Mouse (Mus musculus) ovary, postnatal 14 days (tissue): ENCODE data around the gene Sebox.

Experiments
- DNase-seq: peaks from one replicate; pipeline ENCODE4 v3.0.0; 2022; ENCODE audit warnings: low spot score

Sebox gene

DNA sequence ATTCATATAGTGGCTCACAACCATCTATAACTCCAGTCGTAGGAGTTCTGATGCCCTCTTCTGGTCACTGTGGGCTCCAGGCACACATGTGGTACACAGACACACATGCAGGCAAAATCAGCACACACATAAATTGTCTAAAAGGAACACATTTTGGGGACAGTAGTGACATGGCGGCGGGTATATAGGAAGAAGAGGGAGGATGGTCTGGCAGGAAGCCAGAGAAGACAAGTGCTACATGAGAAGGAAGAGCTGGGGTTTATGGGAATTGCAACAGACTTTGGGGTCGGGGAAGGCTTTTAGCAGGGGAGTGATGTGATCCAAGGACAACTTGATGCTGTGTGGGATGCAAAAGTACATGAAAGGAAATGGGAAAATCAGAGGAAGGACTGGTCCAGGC is 31.3 kb downstream of the Sebox start:
- no peak for DNase-seq

DNA sequence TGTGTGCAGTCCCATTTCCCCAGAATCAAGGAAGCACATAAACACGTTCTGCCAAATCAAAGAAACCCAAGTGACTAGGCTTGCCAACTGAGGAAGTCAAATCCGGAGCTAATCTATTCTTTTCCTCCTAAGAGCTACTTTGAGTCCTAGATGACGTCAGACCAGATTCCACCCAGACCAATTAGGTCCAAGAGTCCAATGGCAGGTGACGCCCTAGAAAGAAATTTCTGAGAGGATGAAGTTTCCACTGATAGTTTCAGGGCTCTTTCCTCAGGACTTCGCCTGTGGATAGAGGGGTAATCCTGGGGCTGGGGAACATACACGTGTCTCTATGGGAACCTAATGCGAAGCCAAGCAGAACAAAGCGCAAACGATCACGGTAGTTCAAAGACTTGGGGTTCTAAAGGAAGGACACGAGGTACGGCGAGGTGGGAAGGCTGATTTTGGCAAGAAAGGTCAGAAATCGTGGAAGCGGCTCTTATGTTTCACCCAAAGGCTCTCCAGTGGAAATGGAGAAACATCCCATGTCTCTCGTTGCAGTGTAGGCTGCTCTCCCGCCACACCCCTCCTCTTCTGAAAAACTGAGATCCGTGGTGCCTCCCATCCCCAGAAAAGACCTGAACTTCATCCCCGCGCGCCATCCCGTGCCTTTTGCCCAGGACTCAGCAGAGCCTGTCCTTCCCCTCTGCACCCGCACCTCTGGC is 32.3 kb downstream of the Sebox start:
- no peak for DNase-seq

DNA sequence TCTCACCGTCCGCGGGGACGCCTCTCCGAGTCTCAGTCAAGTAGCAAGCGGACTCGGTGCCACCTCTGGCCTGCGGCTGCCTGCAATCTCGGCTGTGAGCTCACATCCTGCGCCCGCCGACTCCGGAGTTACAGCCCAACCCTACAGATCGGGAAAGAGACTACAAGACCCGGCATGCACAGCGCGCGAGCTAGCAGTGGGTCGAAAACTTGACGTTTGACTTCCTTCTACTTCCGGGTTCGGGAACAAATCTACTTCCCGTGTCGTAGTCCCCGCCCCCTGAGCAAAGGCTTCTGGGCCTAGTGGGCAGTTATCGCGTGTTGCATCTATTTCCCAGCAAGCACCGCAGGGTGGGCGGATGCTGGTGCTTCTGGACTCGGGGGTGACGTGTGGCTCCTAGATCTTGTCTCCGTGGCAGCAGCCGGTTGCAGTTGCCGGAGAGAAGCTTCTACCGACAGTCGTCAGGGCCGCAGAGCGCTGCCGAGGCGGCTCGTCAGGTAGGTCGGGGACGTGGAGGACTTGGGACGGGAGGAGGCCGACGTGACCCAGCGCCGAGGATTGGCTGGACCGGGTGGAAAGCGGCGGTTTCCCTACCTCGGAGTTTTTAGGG is 32.9 kb downstream of the Sebox start, which contains the start of the genes Tnfaip1 and Ift20:
Tnfaip1 (minus strand) TSS at position 253 of the 610 bp plus-strand sequence.
Ift20 (plus strand) TSS at position 282 of the 610 bp plus-strand sequence.
- DNase-seq: peak; percentile 90

DNA sequence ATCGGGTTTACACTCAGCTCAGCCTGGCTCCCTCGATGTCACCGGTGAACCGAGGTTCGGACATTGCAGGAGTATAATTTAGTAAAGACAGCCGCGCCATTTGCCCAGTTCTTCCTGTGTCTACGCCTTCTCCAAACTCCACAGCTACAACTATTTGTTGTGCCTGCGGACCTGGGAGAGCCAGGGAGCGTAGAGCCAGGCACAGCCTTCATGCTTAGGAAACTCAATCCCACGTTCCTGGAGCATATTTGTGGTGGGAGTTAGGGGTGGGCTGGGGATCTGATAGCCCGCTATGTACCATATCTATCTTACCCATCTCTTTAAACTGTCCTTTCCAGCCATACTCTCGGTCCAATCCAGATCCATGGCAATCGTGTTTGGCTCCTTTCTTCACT is 33.4 kb downstream of the Sebox start:
- no peak for DNase-seq

DNA sequence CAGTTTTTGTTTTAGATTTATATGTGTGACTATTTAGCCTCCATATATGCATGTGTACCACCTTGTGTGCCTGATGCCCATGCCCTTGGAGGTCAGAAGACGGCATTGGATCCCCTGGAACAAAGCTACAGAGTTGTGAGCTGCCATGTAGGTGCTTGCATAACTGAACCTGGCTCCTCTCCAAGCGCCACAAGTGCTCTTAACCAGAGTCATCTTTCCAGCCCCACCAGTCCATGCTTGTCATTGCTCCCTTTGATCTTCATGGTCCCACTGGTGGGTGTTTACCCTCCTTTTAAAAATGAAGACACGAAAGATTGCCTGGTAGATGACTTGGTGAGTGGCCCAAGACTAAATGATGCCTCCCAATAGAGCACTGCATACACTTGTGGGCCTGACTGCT is 37.1 kb downstream of the Sebox start:
- DNase-seq: no peak

DNA sequence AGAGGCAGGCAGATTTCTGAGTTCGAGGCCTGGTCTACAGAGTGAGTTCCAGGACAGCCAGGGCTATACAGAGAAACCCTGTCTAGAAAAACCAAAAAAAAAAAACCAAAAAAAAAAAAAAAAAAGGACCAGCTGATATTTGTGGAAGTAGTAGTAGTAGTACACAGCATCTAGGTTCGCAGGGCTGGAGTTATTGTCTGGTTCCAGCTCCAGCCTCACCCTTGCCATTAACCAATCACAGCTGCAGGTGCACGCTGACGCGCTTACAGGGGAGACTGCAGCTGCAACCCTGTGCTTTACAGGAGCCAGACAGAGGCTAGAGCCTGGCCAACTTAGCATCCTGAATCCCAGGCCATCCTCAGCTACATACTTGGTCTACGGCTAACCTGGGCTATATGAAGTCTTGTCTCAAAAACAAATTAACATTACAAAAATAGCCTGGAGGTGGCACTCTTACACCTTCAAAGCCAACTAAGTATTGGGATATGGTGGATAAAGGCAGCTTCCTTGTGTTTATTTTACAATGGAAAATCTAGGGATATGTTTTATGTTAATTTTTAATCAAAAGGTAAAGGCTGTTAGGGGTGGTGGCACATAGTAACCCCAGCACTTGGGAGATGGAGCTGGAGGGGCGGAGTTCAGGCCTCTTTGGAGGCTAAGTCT is 41.3 kb downstream of the Sebox start:
- no peak for DNase-seq

DNA sequence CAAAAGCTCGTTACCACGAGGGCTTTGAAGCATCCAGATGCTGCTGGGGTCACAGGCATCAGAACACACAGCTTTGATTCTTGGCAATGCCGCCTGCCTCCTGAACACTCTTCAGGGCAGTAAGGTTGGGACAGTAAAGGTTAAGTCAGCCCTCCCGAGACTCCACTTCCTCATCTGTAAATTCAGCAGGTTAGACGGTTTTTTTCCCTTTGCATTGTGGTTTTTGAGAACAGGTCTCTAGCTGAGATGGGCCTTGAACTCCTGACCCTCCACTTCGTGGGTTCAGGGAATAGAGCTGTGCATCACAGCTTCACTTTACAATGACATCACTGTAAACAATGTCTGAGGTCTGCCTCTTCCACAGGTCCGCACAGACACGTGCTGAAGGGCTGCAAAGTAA is 41.9 kb downstream of the Sebox start:
- DNase-seq: no peak

DNA sequence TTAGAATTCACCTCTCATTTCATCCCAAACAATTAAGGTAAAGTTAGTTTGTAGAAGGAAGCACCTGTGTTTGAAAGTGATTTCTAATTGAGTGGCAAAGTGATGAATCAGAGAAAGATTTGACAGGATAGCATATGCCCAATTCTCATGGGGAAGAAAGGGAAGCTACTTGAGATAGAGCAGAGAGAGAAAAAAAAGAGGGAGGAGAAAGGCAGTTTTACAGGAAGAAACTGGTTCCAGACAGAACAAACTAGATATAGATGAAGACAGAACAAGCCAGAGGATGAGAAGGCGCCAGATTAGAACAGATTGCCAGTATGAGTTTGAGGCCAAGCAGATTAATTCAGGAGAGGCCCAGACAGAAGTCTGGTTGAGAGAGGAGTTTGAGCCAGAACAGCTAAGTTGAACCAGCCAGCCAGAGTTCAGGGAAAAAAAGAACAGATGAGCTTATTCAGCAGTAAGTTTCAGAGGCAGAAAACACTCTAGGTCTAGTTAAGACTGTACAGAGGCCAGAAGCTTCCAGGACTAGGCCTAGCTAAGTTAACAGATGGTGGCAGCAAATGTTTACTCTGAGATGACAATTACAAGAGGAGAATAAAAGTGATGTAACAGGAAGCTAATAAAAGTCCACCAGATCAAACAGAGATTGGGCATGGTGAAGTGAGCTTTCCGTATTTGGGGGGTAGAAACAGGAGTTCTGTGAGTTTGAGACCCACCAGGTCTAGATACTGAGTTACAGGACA is 44.6 kb downstream of the Sebox start:
- DNase-seq: no peak

DNA sequence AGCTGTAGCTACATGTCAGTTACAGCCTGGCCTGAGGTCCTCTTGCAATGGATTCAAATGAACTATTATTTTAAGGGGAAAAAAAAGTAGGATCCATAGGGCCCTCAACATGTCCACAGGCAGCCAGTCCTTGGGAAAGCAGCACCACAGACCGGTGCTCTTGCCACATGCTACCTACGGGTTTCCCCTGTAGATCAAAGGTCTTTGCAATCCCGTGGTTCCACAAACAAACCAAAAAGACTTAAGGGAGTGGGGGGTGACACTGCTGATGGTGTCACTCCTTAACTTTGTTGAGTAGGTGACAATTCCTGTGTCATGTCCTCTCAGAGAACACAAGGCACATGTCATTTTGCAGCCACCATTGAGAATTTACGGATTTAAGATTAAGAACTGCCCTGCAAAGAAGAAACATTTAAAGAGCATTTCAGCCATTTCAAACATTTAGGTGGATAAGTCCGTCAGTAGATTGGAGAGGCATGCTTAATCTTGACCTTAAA is 46.3 kb downstream of the Sebox start:
- DNase-seq: no peak

DNA sequence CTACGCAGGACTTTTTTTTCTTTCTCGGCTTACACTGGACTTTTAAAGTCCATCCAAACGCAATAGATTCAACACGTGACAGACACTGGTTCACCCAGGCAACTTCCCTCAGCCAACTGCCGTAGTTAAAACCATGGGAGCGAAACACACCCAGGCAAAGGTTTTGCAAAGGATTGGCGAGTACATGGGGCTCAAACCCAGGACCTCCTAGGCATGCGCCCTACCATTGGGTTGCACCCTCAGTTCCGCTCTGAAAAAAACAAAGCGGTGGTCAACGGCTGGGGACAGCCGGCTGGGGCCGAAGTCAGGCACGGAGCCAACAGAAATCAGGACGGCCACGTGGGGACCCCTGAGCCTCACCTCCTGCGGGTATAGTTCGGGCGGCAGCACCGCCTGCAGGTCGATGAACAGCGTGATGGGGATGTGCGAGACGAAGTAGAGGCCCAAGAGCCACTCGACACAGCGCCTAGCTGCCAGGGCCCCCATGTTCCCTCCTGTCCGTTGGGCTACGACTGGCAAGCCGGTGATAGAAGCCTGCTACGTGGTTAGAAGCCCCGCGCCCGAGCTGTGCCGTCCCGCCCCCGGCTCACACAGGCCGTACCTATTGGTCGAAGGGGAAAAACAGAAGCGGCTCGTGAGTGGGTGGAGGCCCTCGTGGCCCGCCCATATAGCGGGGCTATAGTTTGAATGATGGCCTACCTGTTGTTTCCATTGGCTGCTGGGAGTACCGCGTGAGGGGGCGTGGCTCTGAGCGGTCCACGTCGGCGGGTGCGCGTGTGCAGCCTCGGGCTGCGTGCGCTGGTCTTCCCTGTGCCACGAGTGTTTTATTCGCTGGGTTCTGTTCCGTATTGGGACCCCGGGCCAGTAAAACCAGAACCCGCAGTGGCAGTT is 47.2 kb downstream of the Sebox start, which contains the start of gene Tmem97:
Tmem97 (minus strand) TSS at position 610 of the 891 bp plus-strand sequence.
- DNase-seq: peak; percentile 82

DNA sequence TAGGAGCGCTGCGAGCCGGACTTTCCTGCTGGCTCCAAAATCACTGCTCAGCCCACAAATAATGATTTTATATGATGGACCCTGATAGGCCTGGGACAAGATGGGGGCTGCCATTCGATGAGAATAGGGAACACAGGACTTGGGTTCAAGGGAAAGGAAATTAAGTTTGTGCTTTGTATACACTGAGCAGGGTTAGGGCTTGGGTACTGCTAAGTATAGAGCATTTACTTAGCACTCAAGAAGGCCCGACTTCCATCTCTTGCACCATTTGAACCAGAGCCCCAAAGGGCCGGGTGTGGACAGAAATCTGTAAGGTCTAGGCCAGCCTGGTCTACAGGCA is 47.8 kb downstream of the Sebox start:
- DNase-seq: no peak
